Mouse (Mus musculus) kidney, postnatal 25 days (tissue): ENCODE data around the gene Rbm33.

Source experiments
- DNase-seq, 2 experiments: peaks; one replicate each; pipeline ENCODE4 v3.0.0; 2021; ENCODE audit warnings: mixed read lengths in 2 of 2

Gene Rbm33

DNA sequence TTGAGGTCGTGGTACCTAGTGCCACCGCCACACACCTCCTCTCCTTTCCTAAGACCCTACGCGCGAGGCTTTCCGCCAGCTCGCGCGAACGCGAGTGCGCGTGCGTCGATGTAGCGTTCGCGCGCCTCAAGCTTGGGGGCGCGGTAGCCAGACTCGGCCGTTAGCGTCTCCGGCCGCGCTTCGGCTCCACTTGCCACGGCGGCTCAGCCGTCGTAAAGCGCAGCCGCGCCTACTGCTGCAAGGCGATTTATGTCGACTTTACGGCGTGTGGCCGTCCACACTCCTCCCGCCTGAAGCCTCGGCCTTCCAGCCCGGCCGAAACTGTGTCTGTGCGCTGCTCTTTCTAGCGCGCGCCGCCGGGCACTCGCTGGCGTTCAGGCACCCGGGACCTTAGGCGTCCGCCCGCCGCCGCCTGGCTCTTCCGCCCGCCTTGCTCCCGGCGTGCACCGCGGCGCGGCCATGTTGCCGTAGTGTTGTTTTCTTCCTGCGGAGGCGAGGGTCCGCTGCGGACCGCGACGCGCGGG, at the start of gene Rbm33:
Gene Rbm33, plus strand, starts transcription at position 400 of the 524 bp plus-strand sequence.
- DNase-seq = peak; percentile 82 to 93

DNA sequence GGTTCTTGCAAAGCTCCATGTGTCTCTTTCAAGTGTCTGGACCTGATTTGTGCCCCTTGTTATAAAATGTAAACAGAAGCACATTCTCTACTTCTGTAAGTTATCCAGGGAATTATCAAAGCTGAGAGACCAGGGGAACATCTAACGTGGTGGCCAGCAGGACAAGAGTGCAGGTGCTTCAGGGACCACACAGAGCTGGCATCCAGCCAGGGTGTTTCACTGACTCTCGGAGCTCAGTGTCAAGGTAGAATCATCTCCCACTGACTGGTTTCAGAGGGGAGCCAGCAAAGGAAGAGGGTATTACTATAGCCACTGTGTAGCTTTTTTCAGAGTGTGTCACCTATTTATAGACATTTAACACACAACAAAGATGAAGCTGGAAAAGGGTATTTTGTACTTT, 49.3 kb upstream of the Rbm33 start:
- peak in 1 of 2 experiments; percentile 9 for DNase-seq

- DNase-seq = no peak
Measured at GRCm38 (mm10) chr5:28269469-28269991, 47.4 kb upstream of the Rbm33 start.

GRCm38 (mm10) chr5:28272836-28273235, 44.1 kb upstream of the Rbm33 start:
- peak in 1 of 2 experiments; percentile 47 for DNase-seq

- DNase-seq = no peak
Measured at GRCm38 (mm10) chr5:28277279-28277678, 39.6 kb upstream of the Rbm33 start.

- no peak for DNase-seq
Measured at GRCm38 (mm10) chr5:28289111-28289510, 27.8 kb upstream of the Rbm33 start.

- no peak for DNase-seq
Measured at GRCm38 (mm10) chr5:28290630-28291029, 26.3 kb upstream of the Rbm33 start.

DNA sequence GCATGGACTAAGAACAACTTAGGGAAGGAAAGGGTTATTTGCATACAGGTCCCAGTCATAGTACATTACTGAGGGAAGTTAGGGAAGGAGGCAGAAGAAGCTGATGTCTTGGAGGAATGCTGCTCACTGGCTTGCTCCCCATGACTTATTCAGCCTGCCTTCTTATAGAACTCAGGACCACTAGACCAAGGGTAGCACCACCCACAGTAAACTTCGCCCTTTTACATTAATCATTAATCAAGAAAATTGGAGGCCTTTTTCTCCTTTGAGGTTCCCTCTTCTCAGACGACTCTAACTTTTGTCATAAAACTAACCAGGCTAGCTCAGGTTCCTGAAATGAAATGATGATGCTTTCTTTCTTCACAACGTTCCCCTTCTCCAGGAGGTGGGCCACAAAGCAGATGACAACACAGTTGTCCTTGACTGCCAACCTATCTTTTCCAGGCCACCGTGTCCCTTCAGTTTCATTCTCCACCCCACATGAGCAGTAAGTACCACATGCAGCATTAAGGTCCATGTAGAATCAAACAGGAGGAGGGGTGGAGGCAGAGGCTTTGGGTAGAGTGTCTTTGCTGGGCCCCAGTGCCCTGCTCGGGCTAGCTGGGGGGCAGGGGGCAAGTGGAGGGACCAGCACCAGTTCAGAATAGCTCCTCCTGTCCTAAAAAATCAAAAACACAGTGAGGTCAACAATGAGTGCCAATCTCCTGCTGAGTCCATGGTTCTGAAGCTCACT, 25.6 kb upstream of the Rbm33 start:
- no peak for DNase-seq

DNA sequence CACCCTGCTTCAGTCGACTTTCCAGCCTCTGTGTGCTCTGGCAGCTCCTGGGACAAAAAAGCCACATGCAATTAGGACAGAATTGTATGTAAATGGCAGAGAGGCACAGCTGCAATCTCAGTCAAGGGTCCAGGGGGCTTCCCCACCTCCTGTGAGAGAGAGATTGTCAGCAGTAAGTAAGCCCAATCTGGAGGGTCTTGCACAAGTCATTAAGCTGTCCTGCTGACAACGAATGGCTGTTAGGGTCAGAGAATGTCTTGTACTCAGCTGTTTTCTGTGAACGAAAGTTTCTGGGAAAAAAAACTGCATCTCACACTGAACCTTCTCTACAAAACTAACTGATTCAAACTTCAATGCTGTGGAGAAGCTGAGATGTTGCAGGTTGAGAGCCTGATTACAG, 24.6 kb upstream of the Rbm33 start:
- DNase-seq = no peak

DNA sequence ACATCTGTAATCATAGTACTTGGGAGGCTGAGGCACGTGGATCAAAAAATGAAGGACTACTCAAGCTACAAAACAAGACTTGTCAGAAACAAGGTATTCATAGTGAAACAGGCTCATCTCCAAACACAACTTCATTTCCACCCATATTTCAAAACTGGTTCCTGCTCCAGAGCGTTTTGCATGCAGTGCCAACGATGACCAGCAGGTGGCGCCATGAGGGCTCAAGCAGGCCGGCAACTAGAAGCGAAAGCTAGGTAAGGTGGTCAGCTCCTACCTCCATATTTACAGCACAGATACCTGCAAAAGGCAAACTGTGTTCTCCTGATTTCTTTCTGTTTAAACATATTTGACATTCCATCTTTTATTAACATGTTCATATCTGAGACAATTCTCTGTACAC, 22.9 kb upstream of the Rbm33 start:
- DNase-seq = peak; percentile 78 to 94

- no peak for DNase-seq
Measured at GRCm38 (mm10) chr5:28298161-28298560, 18.8 kb upstream of the Rbm33 start.

- DNase-seq = no peak
Measured at GRCm38 (mm10) chr5:28298693-28299092, 18.2 kb upstream of the Rbm33 start.

GRCm38 (mm10) chr5:28299346-28299745, 17.6 kb upstream of the Rbm33 start:
- no peak for DNase-seq

GRCm38 (mm10) chr5:28302671-28303070, 14.2 kb upstream of the Rbm33 start:
- no peak for DNase-seq

DNA sequence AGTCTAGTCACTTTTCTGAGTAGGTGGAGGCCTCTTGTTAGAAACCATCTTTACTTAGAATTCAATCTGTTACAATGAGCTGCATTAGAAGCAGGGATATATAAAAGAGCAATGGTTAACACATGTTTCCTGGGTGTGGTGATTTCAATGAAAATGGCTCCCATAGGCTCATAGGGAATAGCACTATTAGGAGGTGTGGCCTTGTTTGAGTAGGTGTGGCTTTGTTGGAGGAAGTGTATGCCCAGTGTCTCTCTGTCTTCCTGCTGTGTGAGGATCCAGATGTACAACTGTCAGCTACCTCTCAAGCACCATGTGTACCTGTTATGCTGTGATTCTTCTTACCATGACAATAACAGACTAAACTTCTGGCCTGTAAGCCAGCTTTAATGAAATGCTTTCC, 12.4 kb upstream of the Rbm33 start:
- DNase-seq = no peak

- DNase-seq = no peak
Measured at GRCm38 (mm10) chr5:28315526-28315925, 1.4 kb upstream of the Rbm33 start.

DNA sequence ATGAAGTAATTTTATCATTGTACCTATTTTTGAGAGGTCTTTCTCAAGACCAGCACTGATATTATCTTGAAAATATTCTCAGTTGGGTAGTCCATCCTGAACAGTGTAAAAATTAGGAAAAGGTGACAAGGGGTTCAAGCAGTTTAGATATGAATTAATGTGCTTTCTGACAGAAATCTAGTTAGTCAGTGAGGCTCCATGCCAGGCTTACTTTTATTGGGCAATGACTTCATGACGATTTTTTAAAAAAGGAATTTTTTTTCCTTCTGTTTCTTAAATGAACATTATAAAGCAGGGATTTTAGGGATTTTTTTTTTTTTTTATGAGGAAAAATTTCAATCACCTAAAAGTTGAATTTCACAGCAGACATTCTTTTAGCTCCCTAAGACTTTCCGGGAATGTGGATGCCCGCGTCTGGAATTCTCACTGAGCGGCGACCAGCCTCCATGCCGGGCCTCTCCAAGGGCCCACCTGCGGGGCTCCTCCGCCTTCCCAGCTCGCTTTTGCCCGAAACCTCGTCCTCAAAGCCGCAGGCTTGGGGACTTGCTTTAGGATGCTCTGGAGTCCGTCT, 685 bp upstream of the Rbm33 start:
- DNase-seq = no peak

DNA sequence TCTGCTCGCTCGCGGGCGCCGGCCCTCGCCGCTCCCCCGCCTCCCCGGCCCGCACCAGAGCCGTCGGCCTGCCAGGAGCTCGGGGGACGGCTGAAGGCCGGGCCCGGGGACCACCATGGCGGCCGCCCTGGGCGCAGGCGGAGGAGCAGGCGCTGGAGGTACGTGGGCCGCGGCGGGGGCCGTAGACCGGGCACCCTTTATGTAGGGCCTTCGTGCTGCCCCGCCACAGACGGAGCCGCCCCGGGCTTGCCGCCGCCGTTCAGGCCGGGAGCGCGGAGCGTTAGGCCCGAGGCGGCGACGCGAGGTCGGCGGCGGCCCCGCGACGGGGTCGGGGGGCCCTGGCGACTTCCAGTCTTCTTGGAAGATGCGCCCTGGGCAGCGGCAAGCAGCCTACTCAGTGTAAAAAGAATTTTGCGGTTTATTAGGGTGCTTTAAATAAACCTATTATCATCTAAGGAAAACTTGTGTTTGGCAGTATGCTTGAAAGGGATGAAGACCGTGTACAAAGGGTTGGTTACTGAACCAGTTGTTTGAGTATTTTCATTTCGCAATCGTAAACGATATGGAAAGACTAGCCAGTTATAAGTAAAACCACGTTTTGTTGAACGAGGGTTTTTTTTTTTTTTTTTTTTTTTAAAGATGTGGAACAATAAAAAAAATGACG, 464 bp downstream of the Rbm33 start:
- no peak for DNase-seq

- no peak for DNase-seq
Measured at GRCm38 (mm10) chr5:28317917-28318267, 971 bp downstream of the Rbm33 start.

DNA sequence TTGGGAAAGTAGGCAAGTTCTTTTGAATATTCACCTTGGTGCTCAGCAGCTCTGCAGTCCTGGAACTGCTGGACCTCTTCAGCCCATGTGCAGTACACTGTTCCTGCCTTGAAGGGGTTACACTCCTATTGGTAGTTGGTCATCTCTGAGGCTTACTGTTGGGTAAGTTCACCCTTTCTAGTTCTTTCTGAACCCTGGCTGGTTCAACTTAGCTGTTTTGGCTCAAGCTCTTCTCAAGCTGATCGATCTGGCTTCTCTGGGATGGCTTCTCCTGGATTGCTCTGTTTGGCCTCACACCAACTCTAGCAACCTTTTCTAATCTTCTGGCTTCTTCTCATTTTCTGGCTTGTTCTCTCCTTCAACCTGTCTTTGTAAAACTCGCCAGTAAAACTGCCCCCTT, 1.8 kb downstream of the Rbm33 start:
- DNase-seq = no peak

GRCm38 (mm10) chr5:28321769-28322168, 4.8 kb downstream of the Rbm33 start:
- no peak for DNase-seq

GRCm38 (mm10) chr5:28322189-28322588, 5.3 kb downstream of the Rbm33 start:
- no peak for DNase-seq

- DNase-seq = no peak
Measured at GRCm38 (mm10) chr5:28323822-28324221, 6.9 kb downstream of the Rbm33 start.

- no peak for DNase-seq
Measured at GRCm38 (mm10) chr5:28324457-28324856, 7.5 kb downstream of the Rbm33 start.
